Mouse (Mus musculus) adrenal gland, postnatal 14 days (tissue): Measurements from ENCODE around the gene Clasp1. TPM values are rescaled to one million over a fixed set of nuclear protein-coding genes. Genes with fewer than 3 reads are reported as not detected.
A peak's percentile ranks its signal among the peaks of the same experiment; 100 is the strongest.

ENCODE experiments used
- DNase-seq: peaks from one replicate; pipeline ENCODE4 v3.0.0; 2021; ENCODE audit warnings: mixed read lengths
- total RNA-seq: library from RNA; stranded (reverse); gene quantifications from 2 replicates; pipeline ENCODE4 v1.2.3, GENCODE M21; 2021

Clasp1 gene
- total RNA-seq, 1 experiment from 2014 or later, result 46.3 TPM

DNA sequence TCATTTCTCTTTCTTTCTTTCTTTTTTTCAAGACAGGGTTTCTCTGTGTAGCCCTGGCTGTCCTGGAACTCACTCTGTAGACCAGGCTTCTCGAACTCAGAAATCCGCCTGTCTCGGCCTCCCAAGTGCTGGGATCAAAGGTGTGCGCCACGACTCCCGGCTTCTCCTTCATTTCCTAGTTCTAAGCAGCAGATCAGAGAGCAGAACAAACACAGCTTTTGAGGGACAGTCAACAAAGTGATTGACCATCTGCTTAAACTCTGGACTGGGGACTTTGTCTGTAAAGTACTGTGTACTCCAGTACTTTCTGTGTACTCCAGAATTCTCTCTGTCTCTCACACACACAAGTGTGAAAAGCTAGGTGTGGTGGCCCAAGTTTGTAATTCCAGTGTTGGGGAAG is 14.1 kb downstream of the Clasp1 start:
- no peak for DNase-seq

GRCm38 (mm10) chr1:118403440-118403839 is 14.6 kb downstream of the Clasp1 start:
- no peak for DNase-seq

DNA sequence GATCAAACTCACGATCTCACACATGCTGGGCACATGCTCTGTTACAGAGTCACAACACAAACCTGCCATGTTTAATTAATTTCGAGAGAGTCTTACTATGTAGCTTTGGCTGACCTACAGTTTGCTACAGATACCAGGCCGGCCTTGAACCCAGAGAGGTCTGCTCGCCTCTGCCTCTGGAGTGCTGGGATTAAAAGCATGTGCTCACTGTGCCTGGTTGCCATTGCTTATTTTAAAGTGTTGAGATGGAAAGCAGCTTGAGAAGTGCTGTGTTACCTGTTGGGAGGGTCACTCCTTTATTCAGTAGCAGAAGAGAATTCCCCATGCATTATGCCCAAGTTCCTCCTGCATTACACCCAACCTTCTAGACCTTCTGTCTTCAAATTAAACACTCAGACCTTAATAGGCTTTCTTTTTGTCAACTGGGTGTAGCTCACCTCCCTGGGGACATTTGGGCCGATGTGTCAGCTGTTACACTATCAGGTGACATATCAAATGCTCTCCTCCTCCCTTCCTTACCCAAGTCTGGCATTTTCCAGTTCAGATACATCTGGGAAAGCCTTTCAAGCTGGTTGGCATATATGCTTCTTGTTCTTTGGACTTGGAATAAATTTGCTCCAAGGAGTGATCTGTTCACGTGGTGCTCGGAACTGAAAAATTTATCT is 18.9 kb downstream of the Clasp1 start:
- no peak for DNase-seq

DNA sequence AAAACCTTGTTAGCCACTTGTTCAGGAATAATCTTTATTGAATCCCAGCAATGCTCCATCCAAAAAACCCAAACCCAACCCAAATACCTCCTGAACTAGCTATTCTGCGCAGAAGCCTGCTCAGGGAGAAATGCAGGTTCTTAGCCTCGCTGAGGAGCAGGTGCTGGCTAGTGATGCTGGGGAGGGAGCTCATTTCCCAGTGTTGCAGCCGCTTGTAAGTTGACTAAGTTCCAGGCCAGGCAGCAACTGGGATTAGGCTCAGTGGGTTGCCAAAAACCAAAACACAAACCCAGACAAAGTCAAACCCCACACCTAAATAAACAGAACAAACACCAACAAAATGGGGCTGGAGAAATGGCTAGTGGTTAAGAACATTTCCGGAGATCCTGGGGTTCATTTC is 20.4 kb downstream of the Clasp1 start:
- no peak for DNase-seq

GRCm38 (mm10) chr1:118410824-118411223 is 22.0 kb downstream of the Clasp1 start:
- DNase-seq, result no peak

- no peak for DNase-seq
These were observed 24.3 kb downstream of the Clasp1 start for GRCm38 (mm10) chr1:118413169-118413568.

GRCm38 (mm10) chr1:118417047-118417730 is 28.3 kb downstream of the Clasp1 start:
- no peak for DNase-seq

- no peak for DNase-seq
These were observed 30.5 kb downstream of the Clasp1 start for GRCm38 (mm10) chr1:118419399-118419798.

- no peak for DNase-seq
These were observed 32.3 kb downstream of the Clasp1 start for GRCm38 (mm10) chr1:118421149-118421548.

- DNase-seq, result no peak
These were observed 34.0 kb downstream of the Clasp1 start for GRCm38 (mm10) chr1:118422812-118423211.

DNA sequence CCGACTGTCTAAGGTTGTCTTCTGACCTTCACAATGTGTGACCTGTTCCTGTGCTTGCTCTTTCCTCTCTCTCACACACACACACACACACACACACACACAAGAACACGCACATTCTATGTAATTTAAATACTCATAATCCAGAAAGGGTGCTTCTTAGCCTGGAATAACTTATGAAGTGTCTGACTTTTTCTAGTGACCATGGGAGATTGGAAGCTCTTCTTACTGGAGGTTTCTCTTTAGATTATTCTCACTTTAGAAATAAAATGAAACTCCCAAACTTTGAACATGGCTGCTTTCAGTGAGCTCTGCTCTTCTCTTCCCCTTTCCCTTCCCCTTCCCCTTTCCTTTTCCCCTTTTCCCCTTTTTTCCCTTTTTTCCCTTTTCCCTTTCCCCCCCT is 37.1 kb downstream of the Clasp1 start:
- DNase-seq, result no peak

GRCm38 (mm10) chr1:118428354-118429084 is 39.7 kb downstream of the Clasp1 start:
- DNase-seq, result no peak

DNA sequence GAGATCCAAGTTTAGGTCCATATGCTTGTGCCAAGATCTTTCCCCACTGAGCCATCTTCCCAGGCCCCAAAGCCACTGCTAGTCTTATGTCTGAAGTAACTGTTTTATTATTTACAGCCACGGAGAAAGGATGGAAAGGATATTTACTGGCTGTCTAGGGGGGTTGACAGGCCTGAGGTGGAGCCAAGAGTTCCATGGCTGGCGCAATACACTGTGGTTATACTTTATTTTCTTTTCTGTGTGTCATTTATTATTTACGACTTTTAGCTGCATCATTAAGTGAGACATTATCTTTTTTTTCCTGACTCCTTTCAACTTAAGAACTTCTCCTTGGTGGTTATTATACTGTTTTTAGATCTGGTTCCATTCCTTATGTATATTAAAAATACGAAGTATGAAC is 42.7 kb downstream of the Clasp1 start:
- no peak for DNase-seq

GRCm38 (mm10) chr1:118435001-118435473 is 46.2 kb downstream of the Clasp1 start:
- peak; percentile 37 for DNase-seq

- DNase-seq, result peak; percentile 51
These were observed 49.0 kb downstream of the Clasp1 start for GRCm38 (mm10) chr1:118437856-118438255.

DNA sequence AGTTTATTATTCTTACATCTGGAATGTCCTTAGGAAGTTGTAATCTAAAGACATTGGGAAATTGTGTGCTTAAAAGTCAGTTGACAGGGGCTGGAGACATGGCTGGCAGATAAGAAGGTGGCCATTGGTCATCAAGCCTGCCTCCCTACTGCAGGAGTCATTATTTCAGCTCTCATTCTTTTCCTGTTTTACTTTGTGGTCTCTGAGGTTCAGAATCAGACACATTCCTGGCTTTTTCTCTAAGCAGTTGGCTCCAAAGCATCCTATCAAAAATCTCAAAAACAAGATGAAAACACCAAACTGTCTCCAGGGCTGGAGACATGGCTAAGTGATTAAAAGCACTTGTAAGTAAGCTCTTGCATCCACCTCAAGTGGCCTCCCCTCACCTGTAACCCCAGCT is 49.5 kb downstream of the Clasp1 start:
- no peak for DNase-seq

DNA sequence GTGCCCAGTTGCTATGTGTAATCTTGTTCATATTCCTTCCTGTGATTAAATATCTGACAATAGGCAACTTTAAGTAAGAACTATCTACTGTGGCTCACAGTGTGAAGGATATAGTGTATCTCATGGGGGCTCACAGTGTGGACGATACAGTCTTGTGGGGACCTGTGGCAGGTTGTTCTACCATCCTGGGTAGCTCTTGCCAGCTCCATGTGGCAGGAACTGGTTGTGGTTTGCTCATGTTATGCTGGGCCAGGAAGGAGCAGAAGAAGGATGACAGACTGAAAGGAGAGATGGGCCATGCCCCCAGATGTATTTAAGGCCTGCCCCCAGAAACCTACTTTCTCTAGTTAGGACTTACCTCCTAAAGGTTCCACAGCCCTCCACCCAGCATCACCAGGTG is 51.7 kb downstream of the Clasp1 start:
- DNase-seq, result no peak

DNA sequence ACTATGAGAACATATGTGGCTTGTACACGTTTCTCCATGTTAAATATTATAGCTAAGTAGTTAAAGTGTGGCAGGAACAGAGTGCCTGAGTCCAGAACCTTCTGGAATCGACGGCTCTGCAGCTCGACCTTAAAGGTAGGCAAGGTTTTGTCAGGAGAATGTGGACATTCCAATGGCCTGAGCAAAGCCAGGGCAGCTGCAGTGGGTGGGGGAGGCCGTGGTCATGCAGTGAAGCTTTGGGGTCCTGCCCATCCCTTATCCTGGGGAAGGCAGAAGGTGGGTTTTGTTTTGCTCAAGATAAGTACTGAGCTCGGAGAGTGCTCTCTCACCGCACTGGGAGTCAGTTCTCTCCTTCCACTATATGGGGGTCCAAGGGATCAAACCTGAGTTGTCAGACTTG is 55.6 kb downstream of the Clasp1 start:
- DNase-seq, result no peak

DNA sequence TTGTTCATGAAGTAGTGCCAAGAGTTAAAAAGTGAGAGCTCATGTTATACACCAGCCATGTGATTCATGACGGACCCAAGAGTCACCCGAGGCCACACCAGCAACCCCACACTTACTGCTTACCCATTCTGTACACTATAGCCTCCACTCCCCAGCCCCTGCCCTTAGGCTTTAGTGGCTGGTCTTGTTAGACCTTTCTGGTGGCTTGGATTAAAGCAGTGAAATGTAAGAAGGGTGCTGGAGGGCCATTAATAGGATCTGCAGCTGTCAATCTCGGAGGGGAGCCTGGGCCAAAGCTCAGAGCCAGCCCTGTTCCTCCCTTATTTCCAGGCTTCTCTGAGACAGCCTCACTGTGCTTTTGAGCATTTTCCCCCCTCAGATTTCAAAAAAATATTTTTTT is 56.1 kb downstream of the Clasp1 start:
- DNase-seq, result no peak

DNA sequence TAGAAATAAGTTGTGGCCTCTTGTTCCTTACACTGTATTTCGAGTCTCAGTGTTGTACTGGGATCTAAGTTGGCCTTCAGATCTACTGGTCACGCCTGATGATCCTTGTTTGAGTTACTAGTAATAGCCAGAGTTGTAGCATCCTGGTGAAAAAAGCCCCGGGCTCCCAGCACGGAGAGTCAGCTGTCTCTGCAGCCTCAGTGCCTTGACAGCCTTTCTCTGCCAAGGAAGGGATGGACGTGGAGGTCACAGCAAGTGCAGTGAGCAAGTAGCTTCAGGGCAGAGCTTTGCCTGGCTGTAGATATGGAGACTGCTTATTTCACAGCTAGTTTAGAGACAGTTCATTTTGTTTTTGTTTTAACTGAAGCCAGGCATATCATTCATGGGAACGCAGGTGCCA is 56.6 kb downstream of the Clasp1 start:
- DNase-seq, result peak; percentile 20

DNA sequence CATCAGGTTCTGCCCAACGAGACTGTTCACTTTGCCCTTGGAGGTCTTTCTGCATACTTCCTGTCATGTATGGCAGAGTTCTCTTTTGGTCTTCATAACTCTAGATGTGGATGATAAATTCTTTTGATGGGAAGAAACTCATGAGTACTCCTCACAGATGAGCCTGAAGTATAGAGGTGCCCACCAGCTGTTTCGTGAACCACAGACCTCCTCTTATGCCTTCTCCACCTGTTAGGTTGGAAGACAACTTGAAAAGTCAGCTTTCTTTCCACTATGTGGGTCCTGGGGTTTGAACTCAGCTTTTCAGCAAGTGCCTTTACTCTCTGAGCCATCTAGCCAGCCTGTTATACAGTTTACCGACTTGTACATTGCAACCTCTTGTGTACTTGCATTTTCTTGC is 57.1 kb downstream of the Clasp1 start:
- DNase-seq, result no peak

GRCm38 (mm10) chr1:118447131-118447530 is 58.3 kb downstream of the Clasp1 start:
- no peak for DNase-seq

GRCm38 (mm10) chr1:118448214-118448613 is 59.4 kb downstream of the Clasp1 start:
- DNase-seq, result no peak
